Comparison of ENCODE assay signal across 16 mouse cellular contexts in the genomic region with DNA sequence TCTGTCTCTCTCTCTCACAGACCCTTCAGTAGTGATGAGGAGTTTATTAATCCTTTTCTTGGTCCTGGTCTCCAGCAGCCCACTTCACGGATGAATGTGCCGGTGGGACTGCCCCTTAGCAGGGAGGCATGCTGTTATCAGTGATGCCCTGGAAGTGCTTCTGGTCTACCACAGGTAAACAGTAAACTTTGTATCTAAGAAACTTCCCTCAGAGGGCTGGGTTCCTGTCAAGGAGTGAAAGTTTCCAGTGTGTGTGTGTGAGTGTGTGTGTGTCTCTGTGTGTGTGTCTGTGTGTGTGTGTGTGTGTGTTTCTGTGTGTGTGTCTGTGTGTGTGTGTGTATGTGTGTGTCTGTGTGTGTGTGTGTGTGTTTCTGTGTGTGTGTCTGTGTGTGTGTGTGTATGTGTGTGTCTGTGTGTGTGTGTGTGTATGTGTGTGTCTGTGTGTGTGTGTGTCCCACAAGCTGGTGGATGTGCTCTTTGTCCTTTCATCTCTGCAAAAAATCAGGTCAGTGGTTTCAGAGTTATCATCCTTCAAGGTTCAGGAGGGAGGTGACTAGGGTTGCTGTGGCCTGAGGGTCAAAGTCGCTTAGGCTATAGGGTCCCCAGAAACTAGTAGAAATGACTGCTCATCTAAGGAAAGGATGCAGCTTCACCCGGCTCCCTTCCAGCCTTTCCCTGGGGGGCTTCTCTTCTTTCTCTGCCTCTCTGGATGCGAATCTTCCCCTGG. TPM values are rescaled to one million over a fixed set of nuclear protein-coding genes. Genes with fewer than 3 reads are reported as not detected.
DNase-seq lines count a peak whose midpoint lies in the region; ATAC-seq and TF ChIP-seq lines count a peak whose summit lies in the region.
"Had no signal": no experiment of that assay in that cellular context is flagged by ENCODE, and none has a peak within 500 bp of the region (broad histone marks: within the 10 kb centered on the region; RNA-seq: fewer than 3 reads in every experiment).

No protein-coding gene starts in this region.

- no peak for ATAC-seq in midbrain, embryonic 15.5 days (replicated peaks)
- ATAC-seq in limb, embryonic 12.5 days (ENCODE audit: insufficient number of reproducible peaks, insufficient read depth, low FRiP score, low TSS enrichment, low read depth): no peak
- ATAC-seq: forebrain, postnatal 0 days had no signal

- TF ChIP-seq CTCF in bone marrow, adult 2 months (IDR thresholded peaks at IDR 0.05; ENCODE audit: control insufficient read depth, insufficient read depth, low read length): no peak

- H3K36me3 ChIP-seq in midbrain, embryonic 10.5 days: no peaks in the 10 kb centered on the region
- no peaks in the 10 kb centered on the region for H3K36me3 ChIP-seq in midbrain, embryonic 15.5 days (replicated peaks)
- no peaks in the 10 kb centered on the region for H3K36me3 ChIP-seq in limb, embryonic 12.5 days
- H3K36me3 ChIP-seq: hindbrain, embryonic 15.5 days had no signal

- peak; percentile 80 for DNase-seq in heart, adult 11 months
- no peak for DNase-seq in heart, postnatal 25 days (ENCODE audit: low spot score)
- no peak for DNase-seq in midbrain, embryonic 10.5 days (ENCODE audit: low spot score)
- no peak for DNase-seq in adrenal gland, postnatal 14 days
- no peak for DNase-seq in kidney, adult 11 months
- DNase-seq: cerebellum, adult 9-10 months; forebrain, postnatal 0 days; gastrocnemius, postnatal 36 days; kidney, postnatal 14 days; layer of hippocampus, postnatal 36 days; liver; lung, embryonic 14.5 days had no signal

- H3K9me3 ChIP-seq in midbrain, embryonic 10.5 days (replicated peaks): no peaks in the 10 kb centered on the region
- H3K9me3 ChIP-seq in midbrain, embryonic 15.5 days: no peaks in the 10 kb centered on the region
- H3K9me3 ChIP-seq in limb, embryonic 12.5 days: no peaks in the 10 kb centered on the region
- H3K9me3 ChIP-seq: hindbrain, embryonic 15.5 days had no signal

- no peak overlapping the region for H3K4me2 ChIP-seq in midbrain, embryonic 15.5 days
- H3K4me2 ChIP-seq in limb, embryonic 12.5 days: no peak overlapping the region

- TF ChIP-seq POLR2A in bone marrow, adult 2 months (IDR thresholded peaks at IDR 0.05; ENCODE audit: borderline replicate concordance, control insufficient read depth, low read depth, low read length): no peak

- no peak overlapping the region for H3K9ac ChIP-seq in midbrain, embryonic 15.5 days
- no peak overlapping the region for H3K9ac ChIP-seq in limb, embryonic 12.5 days (replicated peaks)

- intact Hi-C loops in heart, postnatal 25 days (cut with DNase I): no loop called here

- no peaks in the 10 kb centered on the region for H3K27me3 ChIP-seq in midbrain, embryonic 10.5 days (ENCODE audit: low read depth, poor library complexity, severe bottlenecking)
- no peaks in the 10 kb centered on the region for H3K27me3 ChIP-seq in midbrain, embryonic 15.5 days (replicated peaks)
- no peaks in the 10 kb centered on the region for H3K27me3 ChIP-seq in limb, embryonic 12.5 days
- H3K27me3 ChIP-seq: hindbrain, embryonic 15.5 days had no signal

- no peak overlapping the region for H3K4me3 ChIP-seq in midbrain, embryonic 10.5 days
- H3K4me3 ChIP-seq in midbrain, embryonic 15.5 days: no peak overlapping the region
- no peak overlapping the region for H3K4me3 ChIP-seq in bone marrow, adult 2 months (replicated peaks; ENCODE audit: control insufficient read depth, low read depth, low read length)
- no peak overlapping the region for H3K4me3 ChIP-seq in limb, embryonic 12.5 days (replicated peaks)
- H3K4me3 ChIP-seq: hindbrain, embryonic 15.5 days had no signal

- 71% methylated on average over 5 of the region's 5 CpGs for WGBS in midbrain, embryonic 10.5 days
- WGBS in midbrain, embryonic 15.5 days: 59% methylated on average over 5 of the region's 5 CpGs
- WGBS in bone marrow, adult 2 months: 66% methylated on average over 5 of the region's 5 CpGs
- 54% methylated on average over 5 of the region's 5 CpGs for WGBS in limb, embryonic 12.5 days

- H3K4me1 ChIP-seq in midbrain, embryonic 10.5 days: peaks cover 64% of the 10 kb centered on the region
- peaks cover 11% of the 10 kb centered on the region for H3K4me1 ChIP-seq in midbrain, embryonic 15.5 days
- no peaks in the 10 kb centered on the region; the same call in none of the 2 replicates for H3K4me1 ChIP-seq in bone marrow, adult 2 months (ENCODE audit: control insufficient read depth, insufficient read depth, low read length)
- H3K4me1 ChIP-seq in limb, embryonic 12.5 days (replicated peaks): peaks cover 68% of the 10 kb centered on the region

- peak overlapping the region; percentile 83 for H3K27ac ChIP-seq in midbrain, embryonic 10.5 days (replicated peaks)
- H3K27ac ChIP-seq in midbrain, embryonic 15.5 days: no peak overlapping the region
- peak overlapping the region; percentile 14; the same call in 1 of the 2 replicates for H3K27ac ChIP-seq in bone marrow, adult 2 months (ENCODE audit: control insufficient read depth, insufficient read depth, low read depth, low read length, poor library complexity)
- peak overlapping the region; percentile 92; the same call in 1 of the 2 replicates for H3K27ac ChIP-seq in limb, embryonic 12.5 days

RNA-seq across cellular contexts. Expression of a gene that starts 24.0 kb away (rescaled TPM):
- under 1 TPM; 0.29 to 0.64 TPM for total RNA-seq in heart, postnatal 25 days (2021)
- polyA plus RNA-seq in midbrain, embryonic 10.5 days (2016; fragmentation: Nextera tagmentation; extraction: Ambion mirVana): 0.14 TPM in 1 of 2 replicates, not detected in the other
- 0.09 TPM in 1 of 2 replicates, not detected in the other for polyA plus RNA-seq in midbrain, embryonic 15.5 days (2015; fragmentation: Nextera tagmentation; extraction: Ambion mirVana)
- 1.5 and 9.7 TPM in 2 replicates for polyA plus RNA-seq in bone marrow, adult 2 months (2011; ENCODE audit: insufficient read depth, insufficient read length, low replicate concordance, missing spikeins)
- 0.40 and 0.49 TPM in 2 replicates for polyA plus RNA-seq in limb, embryonic 12.5 days (2016; fragmentation: Nextera tagmentation; extraction: Ambion mirVana)
- 0.48 and 10.5 TPM in 2 replicates for total RNA-seq in adrenal gland, postnatal 14 days (2021)
- total RNA-seq: gastrocnemius, postnatal 36 days; layer of hippocampus, postnatal 36 days had no signal

RNA-seq across cellular contexts. Expression of a gene that starts 41.8 kb away (rescaled TPM):
- under 1 TPM; 0.18 to 0.20 TPM for total RNA-seq in heart, postnatal 25 days (2021)
- polyA plus RNA-seq in midbrain, embryonic 10.5 days (2016; fragmentation: Nextera tagmentation; extraction: Ambion mirVana): 0.55 and 0.84 TPM in 2 replicates
- 0.09 TPM in 1 of 2 replicates, not detected in the other for polyA plus RNA-seq in midbrain, embryonic 15.5 days (2015; fragmentation: Nextera tagmentation; extraction: Ambion mirVana)
- not detected in 2 replicates for polyA plus RNA-seq in bone marrow, adult 2 months (2011; ENCODE audit: insufficient read depth, insufficient read length, low replicate concordance, missing spikeins)
- 0.65 and 0.73 TPM in 2 replicates for polyA plus RNA-seq in limb, embryonic 12.5 days (2016; fragmentation: Nextera tagmentation; extraction: Ambion mirVana)
- 0.52 and 0.90 TPM in 2 replicates for total RNA-seq in adrenal gland, postnatal 14 days (2021)
- total RNA-seq: gastrocnemius, postnatal 36 days; layer of hippocampus, postnatal 36 days had no signal
- polyA plus RNA-seq: forebrain, postnatal 0 days had no signal
